10 mouse cellular contexts compared by ENCODE assay signal in the genomic region with DNA sequence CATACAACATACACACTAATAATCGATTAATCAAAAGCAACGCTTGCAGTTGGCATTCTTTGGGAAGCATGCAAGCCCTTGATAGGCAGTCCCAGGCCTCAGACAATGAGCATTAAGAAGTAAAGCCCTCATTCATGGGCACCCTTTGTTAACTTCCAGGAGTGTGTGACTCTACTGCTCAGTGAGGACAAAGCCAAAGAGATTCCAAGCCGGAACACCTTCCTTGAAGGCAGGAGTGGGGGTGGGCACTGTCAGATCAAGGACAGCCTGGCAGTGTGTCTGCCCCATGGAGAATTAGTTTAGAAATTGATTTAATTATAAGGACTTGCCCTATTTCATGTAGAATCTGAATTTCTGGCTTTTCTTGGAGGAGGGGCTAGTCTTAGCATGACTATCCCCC.
"Had no signal": no experiment of that assay in that cellular context is flagged by ENCODE, and none has a peak within 500 bp of the region (broad histone marks: within the 10 kb centered on the region; RNA-seq: fewer than 3 reads in every experiment).

No protein-coding gene starts in this region.

- H3K4me2 ChIP-seq: midbrain, embryonic 15.5 days; neural tube, embryonic 13.5 days had no signal

- H3K9ac ChIP-seq: liver, embryonic 14.5 days; midbrain, embryonic 15.5 days; neural tube, embryonic 13.5 days had no signal

- H3K27me3 ChIP-seq: midbrain, embryonic 15.5 days; neural tube, embryonic 13.5 days had no signal

- DNase-seq: kidney, adult 8-10 months; kidney, postnatal 25 days; lung, adult 18-20 months; right cerebral cortex, postnatal 14 days; thymus, postnatal 4 days had no signal

- H3K9me3 ChIP-seq: midbrain, embryonic 15.5 days; neural tube, embryonic 13.5 days had no signal

- H3K27ac ChIP-seq: layer of hippocampus, adult 2 months; liver, embryonic 14.5 days; midbrain, embryonic 15.5 days; neural tube, embryonic 13.5 days had no signal

- H3K4me3 ChIP-seq: layer of hippocampus, adult 2 months; midbrain, embryonic 15.5 days; neural tube, embryonic 13.5 days had no signal

- H3K36me3 ChIP-seq: midbrain, embryonic 15.5 days; neural tube, embryonic 13.5 days had no signal

- ATAC-seq: intestine, postnatal 0 days; midbrain, embryonic 15.5 days had no signal
